Mouse (Mus musculus): ENCODE measurements around the gene Pck2. TPM values are rescaled to one million over a fixed set of nuclear protein-coding genes. Genes with fewer than 3 reads are reported as not detected.

The Pck2 gene
- total and polyA plus RNA-seq, 3 experiments = 10.7 to 33.6 (median 23.9) TPM

DNA sequence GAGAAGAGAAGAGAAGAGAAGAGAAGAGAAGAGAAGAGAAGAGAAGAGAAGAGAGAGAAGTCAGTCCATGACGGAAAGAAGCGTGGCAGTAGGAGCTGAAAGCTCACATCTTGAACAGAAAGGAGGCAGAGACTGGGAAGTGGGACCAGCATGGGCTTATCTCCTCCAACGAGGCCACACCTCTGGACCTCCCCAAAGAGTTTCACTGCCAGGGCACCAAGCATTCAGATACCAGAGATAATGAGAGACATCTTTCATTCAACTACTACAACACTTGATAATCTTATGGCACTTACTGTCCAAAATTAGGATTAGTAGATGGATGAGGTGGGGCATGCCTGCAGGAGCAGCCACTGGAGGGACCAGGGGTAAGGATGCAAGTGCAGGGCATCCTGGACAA is 15.7 kb downstream of the Pck2 start:
- ATAC-seq (ENCODE audit: extremely low read depth, insufficient number of reproducible peaks, low FRiP score, poor library complexity, severe bottlenecking) = no peak
- Histone ChIP-seq H3K9me3 (replicated peaks) (no peaks in the 10 kb centered on the region), H3K36me3 (replicated peaks) (peaks cover 4% of the 10 kb centered on the region), H3K27me3 (ENCODE audit: insufficient read depth, low read length) (no peaks in the 10 kb centered on the region), H3K4me1 (ENCODE audit: insufficient read depth, low read depth, low read length) (peaks cover 45% of the 10 kb centered on the region), H3K4me3 (ENCODE audit: low read depth, low read length) (no peak overlapping the region)
- TF ChIP-seq POLR2AphosphoS5 (IDR thresholded peaks at IDR 0.05; ENCODE audit: insufficient replicate concordance, low read depth, low read length) (no peak), CTCF (IDR thresholded peaks at IDR 0.05; ENCODE audit: low read depth, low read length) (no peak), TAL1 (conservative IDR thresholded peaks at IDR 0.05; ENCODE audit: low read depth, low read length) (no peak), GATA1 (IDR thresholded peaks at IDR 0.05; ENCODE audit: borderline replicate concordance, low read length) (no peak), GATA2 (IDR thresholded peaks at IDR 0.05; ENCODE audit: borderline replicate concordance, low read depth, low read length) (no peak)
- DNase-seq (ENCODE audit: low spot score) = no peak

DNA sequence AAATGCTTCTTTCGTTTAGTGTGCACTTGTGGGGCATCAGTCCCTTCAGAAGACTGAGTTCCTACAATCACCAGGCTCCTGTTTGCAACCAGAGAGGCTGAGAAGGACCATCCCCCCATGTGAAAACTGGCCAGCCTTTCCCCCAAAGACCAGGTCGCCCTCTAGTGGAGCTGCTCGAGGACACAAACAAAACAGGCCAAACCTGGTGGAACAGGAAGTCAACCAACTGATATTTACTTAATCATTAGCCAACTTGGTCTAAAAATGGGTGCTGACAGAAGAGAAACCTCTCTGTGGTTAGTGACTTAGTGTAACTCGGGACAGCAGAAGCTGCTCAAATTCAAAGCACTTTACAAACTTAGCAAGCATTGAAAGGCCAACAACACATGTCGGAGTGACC is 16.9 kb downstream of the Pck2 start:
- no peak overlapping the region for H3K4me3 ChIP-seq (ENCODE audit: low read depth, low read length)
- ATAC-seq (ENCODE audit: extremely low read depth, insufficient number of reproducible peaks, low FRiP score, poor library complexity, severe bottlenecking) = no peak
- H3K4me1 ChIP-seq (ENCODE audit: insufficient read depth, low read depth, low read length) = peaks cover 57% of the 10 kb centered on the region

DNA sequence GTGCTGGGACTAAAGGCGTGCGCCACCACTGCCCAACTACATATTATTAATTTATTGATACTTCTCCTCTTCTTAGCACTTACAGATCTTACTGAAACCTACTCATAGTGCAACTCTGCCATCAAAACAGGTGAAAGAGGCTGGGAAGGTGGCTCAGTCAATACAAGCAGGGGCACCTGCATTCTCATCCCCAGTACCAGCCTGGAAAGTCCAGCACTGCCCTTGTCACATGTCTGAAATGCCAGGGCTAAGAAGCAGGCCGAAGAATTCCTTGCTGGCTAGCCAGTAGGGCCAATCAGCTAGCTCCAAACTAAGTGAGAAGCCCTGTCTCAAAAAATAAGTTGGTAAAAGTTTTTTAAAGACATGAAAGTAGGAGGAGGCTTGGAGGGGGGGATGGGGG is 17.5 kb downstream of the Pck2 start:
- H3K9me3 ChIP-seq (replicated peaks) = no peaks in the 10 kb centered on the region
- H3K4me1 ChIP-seq (ENCODE audit: insufficient read depth, low read depth, low read length) = peaks cover 58% of the 10 kb centered on the region
- DNase-seq (ENCODE audit: low spot score) (no peak), ATAC-seq (ENCODE audit: extremely low read depth, insufficient number of reproducible peaks, low FRiP score, poor library complexity, severe bottlenecking) (no peak)
- no peaks in the 10 kb centered on the region for H3K27me3 ChIP-seq (ENCODE audit: insufficient read depth, low read length)
- TF ChIP-seq POLR2AphosphoS5 (IDR thresholded peaks at IDR 0.05; ENCODE audit: insufficient replicate concordance, low read depth, low read length) = no peak
- TF ChIP-seq CTCF (IDR thresholded peaks at IDR 0.05; ENCODE audit: low read depth, low read length) = no peak
- TF ChIP-seq GATA1 (IDR thresholded peaks at IDR 0.05; ENCODE audit: borderline replicate concordance, low read length) = no peak
- TF ChIP-seq TAL1 (conservative IDR thresholded peaks at IDR 0.05; ENCODE audit: low read depth, low read length) = no peak
- no peak for TF ChIP-seq GATA2 (IDR thresholded peaks at IDR 0.05; ENCODE audit: borderline replicate concordance, low read depth, low read length)
- peaks cover 15% of the 10 kb centered on the region for H3K36me3 ChIP-seq (replicated peaks)
- no peak overlapping the region; the same call in 1 of the 2 replicates for H3K4me3 ChIP-seq (ENCODE audit: low read depth, low read length)

More for the DNA sequence above, 16.9 kb downstream of the Pck2 start:
- H3K36me3 ChIP-seq (replicated peaks) = peaks cover 10% of the 10 kb centered on the region
- H3K27me3 ChIP-seq (ENCODE audit: insufficient read depth, low read length) = no peaks in the 10 kb centered on the region
- DNase-seq (ENCODE audit: low spot score) = peak; percentile 72
- TF ChIP-seq POLR2AphosphoS5 (IDR thresholded peaks at IDR 0.05; ENCODE audit: insufficient replicate concordance, low read depth, low read length) (no peak), CTCF (IDR thresholded peaks at IDR 0.05; ENCODE audit: low read depth, low read length) (peak; percentile 43; the same call in 1 of the 2 replicates)
- no peaks in the 10 kb centered on the region for H3K9me3 ChIP-seq (replicated peaks)

DNA sequence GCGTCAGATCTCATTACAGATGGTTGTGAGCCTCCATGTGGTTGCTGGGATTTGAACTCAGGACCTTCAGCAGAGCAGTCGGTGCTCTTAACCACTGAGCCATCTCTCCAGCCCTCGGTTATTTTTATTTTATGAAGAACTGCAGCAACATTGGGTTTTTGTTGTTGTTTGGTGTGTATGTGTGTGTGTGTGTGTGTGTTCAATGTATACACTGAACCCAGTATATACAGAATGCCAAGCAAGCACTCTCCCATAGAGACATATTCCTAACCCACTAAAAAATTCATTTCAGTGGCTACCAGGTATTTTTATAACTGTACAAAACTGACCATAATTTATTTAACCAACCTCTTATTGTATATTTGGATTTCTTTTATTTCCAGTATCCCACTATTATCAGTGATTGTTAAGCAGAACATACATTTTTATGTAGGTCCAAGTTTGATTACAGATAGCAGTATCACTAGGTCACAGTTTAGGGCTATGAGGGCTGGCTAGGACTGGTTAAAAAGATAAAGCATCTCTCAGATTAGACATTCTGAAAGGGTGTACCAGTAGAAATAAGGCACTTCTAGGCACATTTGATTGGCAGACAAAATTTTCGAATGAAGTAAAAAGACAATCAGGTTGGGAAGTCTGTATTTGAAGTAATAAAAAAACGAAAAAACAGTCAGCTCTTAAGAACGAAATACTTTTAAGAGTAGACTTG is 18.8 kb downstream of the Pck2 start:
- DNase-seq (ENCODE audit: low spot score) (peak; percentile 29), ATAC-seq (ENCODE audit: extremely low read depth, insufficient number of reproducible peaks, low FRiP score, poor library complexity, severe bottlenecking) (peak; percentile 19; the same call in 1 of the 2 replicates)
- Histone ChIP-seq H3K9me3 (replicated peaks) (no peaks in the 10 kb centered on the region), H3K36me3 (replicated peaks) (peaks cover 28% of the 10 kb centered on the region), H3K4me3 (ENCODE audit: low read depth, low read length) (peak overlapping the region; percentile 84), H3K27me3 (ENCODE audit: insufficient read depth, low read length) (no peaks in the 10 kb centered on the region), H3K4me1 (ENCODE audit: insufficient read depth, low read depth, low read length) (peaks cover 61% of the 10 kb centered on the region)
- TF ChIP-seq GATA2 (IDR thresholded peaks at IDR 0.05; ENCODE audit: borderline replicate concordance, low read depth, low read length) (no peak), POLR2AphosphoS5 (IDR thresholded peaks at IDR 0.05; ENCODE audit: insufficient replicate concordance, low read depth, low read length) (no peak), TAL1 (conservative IDR thresholded peaks at IDR 0.05; ENCODE audit: low read depth, low read length) (peak; percentile 83), CTCF (IDR thresholded peaks at IDR 0.05; ENCODE audit: low read depth, low read length) (no peak), GATA1 (IDR thresholded peaks at IDR 0.05; ENCODE audit: borderline replicate concordance, low read length) (no peak)

DNA sequence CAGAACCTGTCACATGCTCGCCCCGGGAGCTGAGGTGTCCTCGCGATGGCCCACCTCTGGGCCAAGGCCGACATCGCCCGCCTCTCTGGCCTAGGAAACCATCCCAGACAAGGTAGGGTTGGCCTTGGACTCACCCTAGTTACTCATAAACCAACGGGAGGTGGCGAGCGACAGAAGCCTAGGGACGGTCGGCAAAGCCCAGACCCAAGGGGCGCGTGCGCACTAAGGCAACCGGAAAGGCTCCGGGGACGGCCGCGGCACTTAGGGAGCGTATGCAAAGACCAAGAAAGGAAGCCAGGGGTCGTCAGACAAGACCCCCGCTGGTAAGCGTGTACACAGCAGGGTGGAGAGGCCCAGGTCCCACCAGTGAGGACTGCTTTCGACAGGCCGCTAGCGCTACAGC is 19.7 kb downstream of the Pck2 start, which contains the start of gene Dcaf11:
Gene Dcaf11 (plus strand): TSS at position 208 of the 403 bp plus-strand sequence.
- 0 out of 2 replicates have a peak, but pooled peaks have one; percentile 18 for ATAC-seq (ENCODE audit: extremely low read depth, insufficient number of reproducible peaks, low FRiP score, poor library complexity, severe bottlenecking)
- H3K36me3 ChIP-seq (replicated peaks) = peaks cover 37% of the 10 kb centered on the region
- H3K9me3 ChIP-seq (replicated peaks) = no peaks in the 10 kb centered on the region
- no peaks in the 10 kb centered on the region for H3K27me3 ChIP-seq (ENCODE audit: insufficient read depth, low read length)
- no peak for TF ChIP-seq POLR2AphosphoS5 (IDR thresholded peaks at IDR 0.05; ENCODE audit: insufficient replicate concordance, low read depth, low read length)
- TF ChIP-seq CTCF (IDR thresholded peaks at IDR 0.05; ENCODE audit: low read depth, low read length) = no peak
- no peak for TF ChIP-seq GATA1 (IDR thresholded peaks at IDR 0.05; ENCODE audit: borderline replicate concordance, low read length)
- TF ChIP-seq GATA2 (IDR thresholded peaks at IDR 0.05; ENCODE audit: borderline replicate concordance, low read depth, low read length) = no peak
- no peak for TF ChIP-seq TAL1 (conservative IDR thresholded peaks at IDR 0.05; ENCODE audit: low read depth, low read length)
- peak within 1 kb of the TSS; percentile 84 for H3K4me3 ChIP-seq (ENCODE audit: low read depth, low read length)
- DNase-seq (ENCODE audit: low spot score) = peak; percentile 72
- peaks cover 54% of the 10 kb centered on the region for H3K4me1 ChIP-seq (ENCODE audit: insufficient read depth, low read depth, low read length)

DNA sequence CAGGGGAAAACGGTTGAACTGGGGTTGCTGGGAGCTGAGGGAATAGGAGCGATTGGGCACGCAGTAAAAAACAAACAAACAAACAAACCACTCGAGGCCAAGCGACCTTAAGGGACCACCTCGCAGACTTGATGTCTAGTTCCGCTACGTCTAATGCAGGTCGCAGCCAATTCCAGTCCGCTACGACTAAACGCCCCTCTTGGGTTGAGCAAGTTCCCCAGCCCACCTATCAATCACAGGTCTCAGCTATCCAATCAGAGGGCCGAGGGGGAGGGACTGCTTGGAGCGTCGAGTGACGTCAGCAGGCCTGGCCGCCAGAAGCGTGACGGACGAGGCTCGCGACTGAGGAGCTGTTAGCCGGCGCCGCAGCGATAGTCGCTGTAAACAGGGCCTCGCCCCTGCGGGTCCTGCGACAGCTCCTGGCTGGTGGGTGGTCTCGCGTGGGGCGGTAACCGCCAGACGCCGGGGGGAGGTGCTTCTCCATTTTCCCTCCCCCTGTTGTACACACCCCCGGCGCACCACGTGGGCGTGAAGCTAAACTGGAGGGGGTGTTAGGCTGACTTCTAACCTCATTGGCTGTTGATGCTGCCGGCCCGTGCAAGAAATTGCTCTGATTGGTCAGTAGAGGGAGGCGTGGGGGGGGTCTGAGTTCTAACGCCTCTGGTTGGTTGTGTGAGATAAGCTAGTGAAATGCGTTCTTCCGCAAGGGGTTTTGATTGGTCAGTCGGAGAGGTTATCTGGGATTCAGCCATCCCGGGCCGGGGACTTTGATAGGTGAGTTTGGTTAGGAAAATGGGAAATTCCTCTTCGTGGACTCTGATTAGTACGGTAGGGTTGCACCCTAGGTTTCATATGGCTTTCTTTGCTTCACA is 20.4 kb downstream of the Pck2 start, which contains the start of gene A730061H03Rik:
Gene A730061H03Rik (minus strand): TSS at position 205 of the 872 bp plus-strand sequence.
- DNase-seq (ENCODE audit: low spot score) (peak; percentile 98), ATAC-seq (ENCODE audit: extremely low read depth, insufficient number of reproducible peaks, low FRiP score, poor library complexity, severe bottlenecking) (peak; percentile 81)
- TF ChIP-seq POLR2AphosphoS5 (IDR thresholded peaks at IDR 0.05; ENCODE audit: insufficient replicate concordance, low read depth, low read length) = peak; percentile 58; the same call in 1 of the 2 replicates
- TF ChIP-seq CTCF (IDR thresholded peaks at IDR 0.05; ENCODE audit: low read depth, low read length) = no peak
- no peak for TF ChIP-seq TAL1 (conservative IDR thresholded peaks at IDR 0.05; ENCODE audit: low read depth, low read length)
- Histone ChIP-seq H3K27me3 (ENCODE audit: insufficient read depth, low read length) (no peaks in the 10 kb centered on the region), H3K9me3 (replicated peaks) (no peaks in the 10 kb centered on the region), H3K4me3 (ENCODE audit: low read depth, low read length) (peak within 1 kb of the TSS; percentile 84), H3K36me3 (replicated peaks) (peaks cover 43% of the 10 kb centered on the region), H3K4me1 (ENCODE audit: insufficient read depth, low read depth, low read length) (peaks cover 50% of the 10 kb centered on the region)

All from G1E (cell line).